Mouse (Mus musculus): Measurements from ENCODE around the gene Snn.

DNA sequence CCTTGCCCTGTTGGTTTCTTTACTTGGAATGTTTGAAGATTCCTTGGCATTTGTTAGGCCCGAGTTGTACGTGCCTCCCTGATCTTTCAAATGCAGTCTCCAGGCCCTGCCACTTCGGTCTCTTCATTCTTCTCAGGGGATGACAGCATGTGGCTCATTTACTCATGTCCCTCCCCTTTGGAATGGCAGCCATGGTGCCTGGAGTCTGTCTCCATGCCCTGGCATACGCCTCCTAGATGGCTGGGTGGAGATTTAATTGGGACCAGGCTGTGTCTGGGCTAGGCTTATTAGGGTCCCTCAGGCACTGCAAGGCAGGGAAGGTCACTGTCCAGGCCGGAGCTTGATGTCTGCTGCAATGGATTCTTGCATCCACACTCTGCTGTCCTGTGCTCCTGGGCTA is 4.8 kb upstream of the Snn start:
- TF ChIP-seq CTCF (conservative IDR thresholded peaks at IDR 0.05; ENCODE audit: insufficient read depth, insufficient read length, low read depth, low read length) (no peak), POLR2A (IDR thresholded peaks at IDR 0.05; ENCODE audit: low read depth, low read length) (no peak)

All from kidney, adult 2 months (tissue).